Mouse (Mus musculus) ES-E14 (cell line): Measurements from ENCODE around the gene Spats2l.

Experiments used
- CHD2 ChIP-seq: IDR thresholded peaks from 2 replicates; pipeline ENCODE4 v1.6.1; 2014; ENCODE audit warnings: mild to moderate bottlenecking, low read depth, low read length, inconsistent platforms
- HCFC1 ChIP-seq: IDR thresholded peaks from 2 replicates; pipeline ENCODE4 v1.6.1; 2012; ENCODE audit warnings: low read length, inconsistent platforms, borderline replicate concordance; ENCODE audit not compliant: insufficient read depth
- MAFK ChIP-seq: IDR thresholded peaks from 2 replicates; pipeline ENCODE4 v1.6.1; 2014; ENCODE audit warnings: mild to moderate bottlenecking, low read depth, low read length, inconsistent platforms; ENCODE audit not compliant: insufficient read depth
- ZC3H11A ChIP-seq: IDR thresholded peaks from 2 replicates; pipeline ENCODE4 v1.6.1; 2012; ENCODE audit warnings: low read depth, mild to moderate bottlenecking, inconsistent platforms, low read length, borderline replicate concordance
- ZNF384 ChIP-seq: IDR thresholded peaks from 2 replicates; pipeline ENCODE4 v1.6.1; 2012; ENCODE audit warnings: low read depth, low read length, inconsistent platforms

- TF ChIP-seq MAFK (no peak), ZC3H11A (no peak), CHD2 (no peak), ZNF384 (no peak), HCFC1 (no peak)
Measured at GRCm38 (mm10) chr1:57976860-57977259, 202.9 kb downstream of the Spats2l start.
